Mouse (Mus musculus): ENCODE measurements around the gene Sptbn1.
"Not testable (repeated sequence)": the region's sequence is repeated elsewhere in the genome, so short reads cannot be mapped to it uniquely, and the experiment has no call there.

The Sptbn1 gene

GRCm38 (mm10) chr11:30257085-30257484 is 10.9 kb downstream of the Sptbn1 start:
- ATAC-seq (ENCODE audit: insufficient number of reproducible peaks, low FRiP score, low TSS enrichment) = no peak

GRCm38 (mm10) chr11:30256491-30256890 is 11.5 kb downstream of the Sptbn1 start:
- no peak for ATAC-seq (ENCODE audit: insufficient number of reproducible peaks, low FRiP score, low TSS enrichment)

GRCm38 (mm10) chr11:30255211-30255610 is 12.8 kb downstream of the Sptbn1 start:
- ATAC-seq (ENCODE audit: insufficient number of reproducible peaks, low FRiP score, low TSS enrichment) = not testable (repeated sequence)

DNA sequence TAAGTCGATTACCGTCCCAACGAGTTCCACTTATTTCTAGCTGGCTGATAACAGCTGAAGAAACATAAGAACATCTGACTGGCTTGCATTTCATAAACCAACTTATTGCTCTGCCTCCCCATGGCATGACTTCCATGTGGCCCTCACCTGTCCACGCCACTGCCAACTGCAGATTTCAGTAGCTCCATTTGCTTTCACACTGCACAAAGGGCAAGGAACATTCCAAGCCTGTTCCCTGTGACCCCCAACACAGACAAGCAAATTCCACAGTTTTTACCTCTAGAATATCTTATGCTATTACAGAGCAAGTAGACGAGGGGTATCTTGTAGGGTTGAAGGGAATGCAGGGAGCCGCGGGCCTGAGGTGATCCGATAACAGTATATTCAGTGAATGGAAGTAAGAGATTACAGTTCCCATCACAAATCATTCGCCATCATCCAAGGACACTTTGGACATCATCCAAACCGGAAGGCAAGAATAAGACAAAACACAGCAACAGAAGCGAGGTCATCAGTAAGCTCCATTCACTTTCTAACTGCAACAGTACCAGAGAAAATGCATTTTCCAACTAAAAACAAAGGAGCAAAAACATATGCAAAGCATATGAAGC is 16.6 kb downstream of the Sptbn1 start:
- ATAC-seq (ENCODE audit: insufficient number of reproducible peaks, low FRiP score, low TSS enrichment) = no peak

- no peak for ATAC-seq (ENCODE audit: insufficient number of reproducible peaks, low FRiP score, low TSS enrichment)
Observed at GRCm38 (mm10) chr11:30249452-30250016, 18.4 kb downstream of the Sptbn1 start.

DNA sequence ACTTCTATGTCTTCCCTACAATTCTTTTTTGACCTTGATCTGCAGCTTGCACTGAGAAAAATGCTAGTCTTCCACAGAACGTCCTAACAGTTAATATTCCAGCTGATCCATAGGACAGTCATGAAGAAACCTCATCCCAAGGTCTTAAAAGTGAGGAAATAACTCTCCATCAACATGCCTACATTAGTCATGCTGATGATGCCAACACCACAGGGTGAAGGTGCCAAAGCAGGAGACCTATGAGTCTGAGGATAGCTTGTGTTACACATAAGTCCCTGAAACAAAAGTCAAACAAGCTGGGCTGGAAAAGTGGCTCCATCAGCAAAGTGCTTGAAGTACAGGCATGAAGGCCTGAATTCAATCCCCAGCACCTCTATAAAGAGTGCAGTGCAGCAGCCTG is 20.9 kb downstream of the Sptbn1 start:
- ATAC-seq (ENCODE audit: insufficient number of reproducible peaks, low FRiP score, low TSS enrichment) = no peak

- ATAC-seq (ENCODE audit: insufficient number of reproducible peaks, low FRiP score, low TSS enrichment) = no peak
Observed at GRCm38 (mm10) chr11:30246161-30246560, 21.8 kb downstream of the Sptbn1 start.

DNA sequence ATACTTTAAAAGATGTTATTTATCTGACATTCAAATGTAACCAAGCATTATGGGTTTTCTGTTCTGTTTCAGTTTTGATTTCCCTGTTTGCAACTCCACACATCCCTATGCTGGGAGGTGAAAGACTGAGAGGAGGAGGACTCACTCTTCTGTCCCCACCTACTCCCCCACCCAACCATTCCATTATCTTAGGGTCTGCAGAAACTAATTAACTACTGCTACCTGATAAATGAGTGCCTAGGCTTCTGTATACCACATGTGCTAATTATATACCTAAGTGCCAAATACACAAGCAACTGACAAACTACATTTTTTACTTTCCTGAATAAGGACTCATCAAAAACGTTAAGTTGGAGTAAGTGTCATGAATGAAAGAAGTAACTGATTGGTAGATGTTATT is 23.8 kb downstream of the Sptbn1 start:
- no peak for ATAC-seq (ENCODE audit: insufficient number of reproducible peaks, low FRiP score, low TSS enrichment)

DNA sequence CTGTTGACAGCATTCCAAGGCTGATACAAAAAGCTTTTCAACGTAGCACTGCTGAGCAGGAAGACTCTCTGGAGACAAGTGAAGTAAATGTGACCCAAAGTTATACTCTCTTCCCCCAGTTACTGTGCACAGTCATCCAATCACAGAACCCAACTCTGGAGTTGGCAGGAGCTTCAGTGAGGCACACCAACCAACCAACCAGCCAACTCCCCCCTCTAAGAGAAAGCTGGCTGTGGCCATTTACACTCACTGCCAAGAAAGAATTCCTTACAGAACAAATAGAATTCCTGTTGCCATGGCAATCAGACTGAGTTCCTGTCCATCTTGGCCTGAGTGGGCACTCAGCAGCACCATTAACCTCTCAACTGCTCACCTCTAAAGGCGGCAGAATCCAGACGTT is 24.4 kb downstream of the Sptbn1 start:
- peak; percentile 85 for ATAC-seq (ENCODE audit: insufficient number of reproducible peaks, low FRiP score, low TSS enrichment)

DNA sequence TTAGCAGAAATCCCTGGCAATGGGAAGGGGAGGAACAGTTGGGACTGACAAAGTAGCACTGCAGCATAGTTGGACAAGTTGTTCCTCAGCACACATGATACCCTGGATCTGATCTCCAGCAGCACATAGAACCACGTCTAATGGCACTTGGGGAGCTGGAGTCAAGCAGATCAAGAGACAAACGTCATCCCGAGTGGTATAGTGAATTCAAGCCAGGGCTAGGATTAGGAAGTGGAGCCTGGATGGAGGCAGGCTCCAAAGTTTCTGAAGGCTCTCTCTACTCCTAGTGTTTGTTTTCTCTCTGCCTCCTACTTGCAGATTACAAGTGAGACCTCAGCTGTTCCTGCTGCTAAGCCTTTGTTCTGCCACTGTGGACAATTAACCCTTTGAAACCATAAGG is 27.1 kb downstream of the Sptbn1 start:
- no peak for ATAC-seq (ENCODE audit: insufficient number of reproducible peaks, low FRiP score, low TSS enrichment)

DNA sequence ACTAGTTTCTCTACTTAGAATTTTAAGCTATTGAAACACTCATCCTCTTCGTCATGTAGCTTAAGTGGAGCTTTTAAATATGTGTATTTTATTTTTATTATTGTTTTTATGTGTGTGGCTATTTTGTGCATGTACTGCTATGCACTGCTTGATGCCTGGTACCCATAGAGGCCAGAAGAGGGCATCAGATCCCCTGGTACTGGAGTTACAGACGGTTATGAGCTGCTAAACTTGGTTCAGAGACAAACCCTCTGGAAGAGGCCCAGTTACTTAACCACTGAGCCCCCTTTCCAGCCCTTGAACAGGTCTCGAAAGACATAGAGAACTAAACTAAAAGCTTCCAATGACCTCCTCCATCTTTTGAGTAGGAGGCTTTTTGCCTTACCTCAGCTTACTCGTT is 30.0 kb downstream of the Sptbn1 start:
- ATAC-seq (ENCODE audit: insufficient number of reproducible peaks, low FRiP score, low TSS enrichment) = no peak

GRCm38 (mm10) chr11:30236681-30237242 is 31.2 kb downstream of the Sptbn1 start:
- 0 out of 2 replicates have a peak, but pooled peaks have one; percentile 49 for ATAC-seq (ENCODE audit: insufficient number of reproducible peaks, low FRiP score, low TSS enrichment)

DNA sequence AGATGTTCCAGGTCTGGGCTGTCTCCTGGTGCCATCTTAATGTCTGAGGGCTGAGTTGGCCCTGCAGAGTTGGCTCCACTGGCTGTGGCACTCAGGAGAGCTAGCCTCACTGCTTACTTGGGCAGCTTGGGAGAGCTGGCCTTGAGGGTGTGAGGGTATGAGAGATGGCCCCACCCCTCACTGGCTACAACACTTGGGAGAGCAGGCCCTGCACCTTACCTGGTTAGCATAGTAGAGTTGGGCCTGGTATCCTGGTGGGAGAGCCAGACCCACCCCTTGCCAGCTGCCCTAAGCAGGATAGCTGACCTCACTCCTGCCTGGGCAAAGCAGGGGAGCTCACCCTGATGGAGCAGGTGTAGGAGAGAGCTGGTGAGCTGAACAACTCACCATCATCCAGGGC is 32.3 kb downstream of the Sptbn1 start:
- no peak for ATAC-seq (ENCODE audit: insufficient number of reproducible peaks, low FRiP score, low TSS enrichment)

GRCm38 (mm10) chr11:30235218-30235617 is 32.8 kb downstream of the Sptbn1 start:
- no peak for ATAC-seq (ENCODE audit: insufficient number of reproducible peaks, low FRiP score, low TSS enrichment)

DNA sequence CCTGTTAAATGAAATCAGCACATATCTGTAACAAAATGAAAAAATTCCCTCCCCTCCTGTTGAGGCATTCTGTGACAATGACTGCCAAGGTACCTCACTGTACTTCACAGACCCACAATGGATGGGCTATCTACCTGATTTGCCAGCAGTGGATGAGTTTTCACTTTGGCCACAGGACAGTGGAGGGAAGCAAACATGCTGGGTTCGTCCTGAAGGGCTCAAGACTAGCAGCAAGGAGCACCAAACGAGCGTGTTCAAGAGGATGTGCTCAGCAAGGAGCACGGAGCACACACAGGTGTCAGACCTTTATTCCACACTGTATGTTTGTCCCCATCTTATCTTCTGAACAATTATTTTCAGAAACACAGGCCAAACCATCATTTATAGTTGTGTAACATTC is 34.0 kb downstream of the Sptbn1 start:
- ATAC-seq (ENCODE audit: insufficient number of reproducible peaks, low FRiP score, low TSS enrichment) = no peak

DNA sequence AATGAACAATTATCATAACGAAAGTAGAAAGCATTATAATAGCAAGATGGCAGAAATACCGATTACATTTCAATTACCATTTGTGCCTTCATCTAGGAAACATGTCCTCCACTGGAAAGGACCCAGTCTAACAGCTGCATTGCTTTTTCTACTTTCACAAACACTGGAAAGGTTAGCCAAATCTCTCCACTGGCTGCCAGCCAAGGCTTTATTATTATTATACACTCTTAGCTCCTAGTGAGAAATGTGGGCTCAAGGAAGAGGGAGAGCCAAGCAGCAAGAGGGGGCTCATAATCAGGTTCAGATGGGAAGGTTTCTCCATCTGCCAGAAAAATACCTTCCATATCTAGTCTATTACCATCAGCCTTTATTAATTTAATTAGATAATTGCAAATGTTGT is 35.9 kb downstream of the Sptbn1 start:
- no peak for ATAC-seq (ENCODE audit: insufficient number of reproducible peaks, low FRiP score, low TSS enrichment)

DNA sequence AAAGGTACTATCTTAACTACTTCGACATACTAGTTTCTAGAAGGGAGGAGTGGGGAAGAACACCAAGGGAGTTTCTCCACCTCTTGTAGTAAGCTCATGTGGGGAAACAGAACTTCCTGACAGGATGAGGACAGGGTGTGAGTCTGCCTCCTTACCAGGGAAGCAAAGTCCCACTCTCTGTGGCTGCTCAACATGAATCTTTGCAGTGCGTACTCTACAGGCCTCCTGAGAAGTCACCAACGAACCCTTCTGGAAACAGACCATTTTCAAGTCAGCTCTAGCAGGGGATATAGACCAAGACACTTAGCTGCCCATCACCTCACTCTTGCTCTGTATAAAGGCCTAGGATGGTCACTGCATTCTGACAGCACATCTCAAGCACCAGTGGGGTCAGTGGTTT is 36.6 kb downstream of the Sptbn1 start:
- ATAC-seq (ENCODE audit: insufficient number of reproducible peaks, low FRiP score, low TSS enrichment) = no peak

DNA sequence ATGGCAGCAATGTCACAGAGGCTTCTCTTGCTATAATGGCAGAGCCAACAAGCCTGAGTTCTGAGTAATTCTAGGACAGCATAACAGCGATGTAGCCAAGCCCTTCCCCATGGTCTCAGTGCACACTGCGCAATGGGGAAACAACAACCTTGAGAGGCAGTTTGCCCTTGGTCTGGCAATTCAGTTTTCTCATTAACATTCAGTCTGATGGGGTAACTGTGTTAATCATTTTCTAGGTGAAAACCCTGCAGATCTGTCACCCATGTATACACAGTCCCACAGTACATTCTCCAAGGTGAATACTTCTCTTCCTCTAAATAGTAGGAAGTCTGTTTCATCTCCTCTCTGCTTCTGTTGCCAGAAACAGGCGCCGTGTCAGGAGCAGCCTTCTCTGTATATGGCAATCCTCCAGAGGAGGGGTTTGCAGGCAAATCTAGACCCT is 37.6 kb downstream of the Sptbn1 start:
- no peak for ATAC-seq (ENCODE audit: insufficient number of reproducible peaks, low FRiP score, low TSS enrichment)

- ATAC-seq (ENCODE audit: insufficient number of reproducible peaks, low FRiP score, low TSS enrichment) = no peak
Observed at GRCm38 (mm10) chr11:30226756-30227155, 41.2 kb downstream of the Sptbn1 start.

GRCm38 (mm10) chr11:30224599-30224998 is 43.4 kb downstream of the Sptbn1 start:
- ATAC-seq (ENCODE audit: insufficient number of reproducible peaks, low FRiP score, low TSS enrichment) = no peak

GRCm38 (mm10) chr11:30222636-30223035 is 45.3 kb downstream of the Sptbn1 start:
- ATAC-seq (ENCODE audit: insufficient number of reproducible peaks, low FRiP score, low TSS enrichment) = peak; percentile 74

- no peak for ATAC-seq (ENCODE audit: insufficient number of reproducible peaks, low FRiP score, low TSS enrichment)
Observed at GRCm38 (mm10) chr11:30221043-30221442, 46.9 kb downstream of the Sptbn1 start.
